Mouse (Mus musculus): ENCODE data around the gene Deaf1. TPM values are rescaled to one million over a fixed set of nuclear protein-coding genes. Genes with fewer than 3 reads are reported as not detected.

Gene Deaf1
- polyA plus RNA-seq, 1 experiment from 2014 or later, result 156 TPM

DNA sequence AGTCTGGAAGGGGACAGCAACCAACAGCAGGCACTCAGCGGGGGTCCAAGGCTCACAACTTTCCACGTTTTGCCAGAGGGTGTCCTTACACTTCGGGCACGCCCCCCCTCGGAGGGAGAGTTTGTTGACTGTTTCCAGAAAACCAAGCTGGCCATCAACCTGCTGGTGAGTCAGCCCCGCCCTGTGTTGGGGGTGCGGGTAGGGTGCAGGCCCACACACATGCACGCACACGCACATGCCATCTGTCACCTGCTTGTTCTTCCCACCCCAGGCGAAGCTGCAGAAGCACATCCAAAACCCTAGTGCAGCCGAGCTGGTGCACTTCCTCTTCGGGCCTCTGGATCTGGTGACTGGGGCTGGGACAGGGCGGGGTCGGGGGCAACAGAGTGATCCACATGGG lies 29.5 kb upstream of the Deaf1 start:
- Histone ChIP-seq H3K9me3 (no peaks in the 10 kb centered on the region), H3K4me3 (no peak overlapping the region), H3K27ac (replicated peaks) (no peak overlapping the region), H3K36me3 (no peaks in the 10 kb centered on the region), H3K4me1 (replicated peaks) (0 out of 2 replicates have a peak, but pooled peaks cover 5% of the 10 kb centered on the region), H3K9ac (no peak overlapping the region), H3K27me3 (peaks cover 22% of the 10 kb centered on the region), H3K4me2 (no peak overlapping the region)
- no peak for ATAC-seq (ENCODE audit: low read depth)
- whole genome bisulfite sequencing, result 76% methylated on average over 14 of the region's 14 CpGs

DNA sequence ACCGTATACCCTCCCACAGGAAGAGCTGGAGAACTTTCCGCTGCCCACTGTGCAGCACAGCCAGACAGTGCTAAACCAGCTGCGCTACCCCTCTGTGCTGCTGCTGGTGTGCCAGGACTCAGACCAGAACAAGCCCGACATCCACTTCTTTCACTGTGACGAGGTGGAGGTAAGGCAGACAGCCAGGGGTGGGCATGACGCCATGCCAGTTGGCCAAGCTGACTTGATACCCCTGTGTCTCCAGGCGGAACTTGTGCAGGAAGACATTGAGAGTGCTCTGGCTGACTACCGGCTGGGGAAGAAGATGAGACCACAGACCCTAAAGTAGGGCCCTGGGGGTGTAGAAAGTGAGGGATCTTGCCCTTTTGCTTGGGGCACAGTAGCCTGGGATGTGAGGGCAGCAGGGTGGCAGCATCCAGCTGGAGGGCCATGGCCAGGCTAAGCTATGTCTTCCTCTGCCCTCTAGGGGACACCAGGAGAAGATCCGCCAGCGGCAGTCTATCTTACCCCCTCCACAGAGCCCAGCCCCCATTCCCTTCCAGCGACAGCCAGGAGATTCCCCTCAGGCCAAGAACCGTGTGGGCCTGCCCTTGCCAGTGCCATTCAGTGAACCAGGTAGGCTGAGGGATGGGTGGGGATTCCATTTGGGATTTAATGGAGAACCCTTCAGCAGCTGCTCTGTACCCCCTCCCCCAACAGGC lies 28.3 kb upstream of the Deaf1 start:
- Histone ChIP-seq H3K4me3 (no peak overlapping the region), H3K4me2 (no peak overlapping the region), H3K27me3 (peaks cover 10% of the 10 kb centered on the region), H3K4me1 (replicated peaks) (0 out of 2 replicates have a peak, but pooled peaks cover 5% of the 10 kb centered on the region), H3K9me3 (no peaks in the 10 kb centered on the region), H3K36me3 (no peaks in the 10 kb centered on the region), H3K9ac (no peak overlapping the region), H3K27ac (replicated peaks) (no peak overlapping the region)
- ATAC-seq (ENCODE audit: low read depth), result no peak
- 58% methylated on average over 12 of the region's 12 CpGs for WGBS

DNA sequence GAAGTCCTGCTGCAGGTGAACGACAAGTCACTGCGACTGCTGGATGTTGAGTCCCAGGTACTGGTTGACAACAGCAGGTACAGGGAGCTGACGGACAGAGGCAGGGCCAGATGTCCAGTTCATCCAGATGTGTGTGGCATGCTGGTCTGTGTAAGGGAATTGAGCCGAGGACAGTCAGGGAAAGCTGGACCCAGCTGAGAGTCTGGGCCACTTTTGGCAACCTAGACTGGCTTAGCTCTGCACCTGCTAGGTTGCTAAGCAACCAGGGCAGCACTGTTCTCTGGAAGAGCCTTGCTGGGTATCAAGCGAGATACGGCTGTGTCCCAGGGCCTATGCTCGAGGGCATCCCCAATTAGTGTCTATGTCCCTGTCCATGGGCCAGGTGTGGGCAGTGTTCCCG lies 27.6 kb upstream of the Deaf1 start:
- H3K4me2 ChIP-seq, result no peak overlapping the region
- ATAC-seq (ENCODE audit: low read depth), result no peak; the same call in 1 of the 2 replicates
- H3K9me3 ChIP-seq, result no peaks in the 10 kb centered on the region
- 0 out of 2 replicates have a peak, but pooled peaks cover 5% of the 10 kb centered on the region for H3K4me1 ChIP-seq (replicated peaks)
- no peak overlapping the region for H3K27ac ChIP-seq (replicated peaks)
- peaks cover 3% of the 10 kb centered on the region for H3K27me3 ChIP-seq
- no peaks in the 10 kb centered on the region for H3K36me3 ChIP-seq
- no peak overlapping the region for H3K9ac ChIP-seq
- no peak overlapping the region for H3K4me3 ChIP-seq
- whole genome bisulfite sequencing, result 72% methylated on average over 8 of the region's 8 CpGs

DNA sequence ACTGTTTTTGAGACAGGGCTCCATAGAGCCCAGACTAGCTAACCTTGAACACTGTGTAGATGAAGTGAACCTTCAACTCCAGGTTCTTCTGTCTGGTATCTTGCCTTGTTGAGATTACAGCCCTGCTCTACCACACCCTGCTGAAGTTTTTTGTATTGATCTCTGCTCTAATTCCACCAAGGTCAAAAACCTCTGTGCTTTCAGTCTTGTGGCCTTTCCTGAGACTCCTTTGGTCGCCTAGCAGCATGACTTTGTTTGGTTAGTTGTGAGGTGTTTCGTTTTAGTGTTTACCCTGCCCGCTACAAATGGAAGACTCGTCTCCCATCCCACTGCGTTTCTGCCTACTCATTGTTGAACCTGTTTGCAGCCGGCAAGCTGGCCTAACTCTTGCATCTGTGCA lies 23.6 kb upstream of the Deaf1 start:
- Histone ChIP-seq H3K27me3 (no peaks in the 10 kb centered on the region), H3K4me2 (no peak overlapping the region), H3K9me3 (no peaks in the 10 kb centered on the region), H3K36me3 (no peaks in the 10 kb centered on the region), H3K4me1 (replicated peaks) (0 out of 2 replicates have a peak, but pooled peaks cover 5% of the 10 kb centered on the region), H3K27ac (replicated peaks) (no peak overlapping the region), H3K4me3 (no peak overlapping the region), H3K9ac (no peak overlapping the region)
- 75% methylated on average over 6 of the region's 6 CpGs for WGBS
- no peak for ATAC-seq (ENCODE audit: low read depth)

- Histone ChIP-seq H3K9me3 (no peaks in the 10 kb centered on the region), H3K4me1 (replicated peaks) (no peaks in the 10 kb centered on the region), H3K36me3 (no peaks in the 10 kb centered on the region), H3K9ac (no peak overlapping the region), H3K27me3 (no peaks in the 10 kb centered on the region; the same call in 1 of the 2 replicates), H3K27ac (replicated peaks) (no peak overlapping the region), H3K4me3 (no peak overlapping the region), H3K4me2 (no peak overlapping the region)
- 93% methylated on average over 5 of the region's 5 CpGs for WGBS
- ATAC-seq (ENCODE audit: low read depth), result no peak
Observed at GRCm38 (mm10) chr7:141344787-141345186, 17.3 kb upstream of the Deaf1 start.

- Histone ChIP-seq H3K4me1 (replicated peaks) (peaks cover 4% of the 10 kb centered on the region; the same call in 1 of the 2 replicates), H3K27ac (replicated peaks) (no peak overlapping the region), H3K27me3 (peaks cover under 1% of the 10 kb centered on the region), H3K36me3 (no peaks in the 10 kb centered on the region), H3K9me3 (no peaks in the 10 kb centered on the region), H3K4me3 (no peak overlapping the region), H3K4me2 (no peak overlapping the region), H3K9ac (no peak overlapping the region)
- 79% methylated on average over 7 of the region's 7 CpGs for WGBS
- ATAC-seq (ENCODE audit: low read depth), result no peak
Observed at GRCm38 (mm10) chr7:141343696-141344095, 16.2 kb upstream of the Deaf1 start.

GRCm38 (mm10) chr7:141343230-141343629 lies 15.7 kb upstream of the Deaf1 start:
- Histone ChIP-seq H3K4me3 (no peak overlapping the region), H3K9me3 (no peaks in the 10 kb centered on the region), H3K36me3 (no peaks in the 10 kb centered on the region), H3K27me3 (peaks cover 5% of the 10 kb centered on the region), H3K4me1 (replicated peaks) (peaks cover 9% of the 10 kb centered on the region; the same call in 1 of the 2 replicates), H3K9ac (no peak overlapping the region), H3K4me2 (no peak overlapping the region), H3K27ac (replicated peaks) (no peak overlapping the region)
- no peak for ATAC-seq (ENCODE audit: low read depth)
- 62% methylated on average over 2 of the region's 2 CpGs for WGBS

GRCm38 (mm10) chr7:141341689-141342226 lies 14.3 kb upstream of the Deaf1 start:
- H3K36me3 ChIP-seq, result no peaks in the 10 kb centered on the region
- H3K4me3 ChIP-seq, result no peak overlapping the region
- WGBS, result 80% methylated on average over 10 of the region's 10 CpGs
- H3K9me3 ChIP-seq, result no peaks in the 10 kb centered on the region
- ATAC-seq (ENCODE audit: low read depth), result no peak
- H3K9ac ChIP-seq, result no peak overlapping the region
- no peak overlapping the region for H3K4me2 ChIP-seq
- H3K27ac ChIP-seq (replicated peaks), result no peak overlapping the region
- peaks cover 11% of the 10 kb centered on the region; the same call in 1 of the 2 replicates for H3K4me1 ChIP-seq (replicated peaks)
- peaks cover 13% of the 10 kb centered on the region for H3K27me3 ChIP-seq

DNA sequence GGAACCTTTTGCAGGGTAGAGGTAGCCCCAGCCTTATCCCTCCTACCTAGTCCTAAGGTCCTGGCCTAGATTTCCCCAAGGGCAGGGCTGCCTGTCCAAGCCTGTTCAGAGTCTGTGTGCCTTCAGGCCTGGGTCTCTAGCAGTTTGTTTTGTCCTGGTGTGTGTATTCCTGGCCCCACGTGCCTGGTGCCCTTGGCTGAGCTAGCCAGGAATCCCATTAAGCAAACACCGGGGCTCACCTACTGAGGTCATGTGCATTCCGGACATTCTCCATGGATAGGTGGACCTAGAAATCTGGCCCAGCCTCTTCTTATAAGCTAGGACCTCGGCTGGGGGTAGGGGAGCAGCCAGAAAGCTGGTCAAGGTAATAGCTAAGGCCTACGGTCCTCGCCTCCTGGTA lies 13.0 kb upstream of the Deaf1 start:
- WGBS, result 76% methylated on average over 6 of the region's 6 CpGs
- no peaks in the 10 kb centered on the region for H3K9me3 ChIP-seq

GRCm38 (mm10) chr7:141340023-141340422 lies 12.5 kb upstream of the Deaf1 start:
- Histone ChIP-seq H3K36me3 (peaks cover 11% of the 10 kb centered on the region; the same call in 1 of the 2 replicates), H3K9ac (no peak overlapping the region), H3K4me3 (no peak overlapping the region), H3K9me3 (no peaks in the 10 kb centered on the region), H3K4me2 (no peak overlapping the region), H3K4me1 (replicated peaks) (peaks cover 11% of the 10 kb centered on the region; the same call in 1 of the 2 replicates), H3K27me3 (peaks cover 13% of the 10 kb centered on the region), H3K27ac (replicated peaks) (no peak overlapping the region)
- ATAC-seq (ENCODE audit: low read depth), result no peak
- WGBS, result 78% methylated on average over 7 of the region's 7 CpGs

More for the DNA sequence above, 13.0 kb upstream of the Deaf1 start:
- no peak overlapping the region for H3K27ac ChIP-seq (replicated peaks)
- peaks cover 9% of the 10 kb centered on the region; the same call in 1 of the 2 replicates for H3K36me3 ChIP-seq
- no peak for ATAC-seq (ENCODE audit: low read depth)
- H3K4me2 ChIP-seq, result no peak overlapping the region
- peaks cover 11% of the 10 kb centered on the region; the same call in 1 of the 2 replicates for H3K4me1 ChIP-seq (replicated peaks)
- peaks cover 13% of the 10 kb centered on the region for H3K27me3 ChIP-seq
- H3K9ac ChIP-seq, result no peak overlapping the region
- no peak overlapping the region for H3K4me3 ChIP-seq

DNA sequence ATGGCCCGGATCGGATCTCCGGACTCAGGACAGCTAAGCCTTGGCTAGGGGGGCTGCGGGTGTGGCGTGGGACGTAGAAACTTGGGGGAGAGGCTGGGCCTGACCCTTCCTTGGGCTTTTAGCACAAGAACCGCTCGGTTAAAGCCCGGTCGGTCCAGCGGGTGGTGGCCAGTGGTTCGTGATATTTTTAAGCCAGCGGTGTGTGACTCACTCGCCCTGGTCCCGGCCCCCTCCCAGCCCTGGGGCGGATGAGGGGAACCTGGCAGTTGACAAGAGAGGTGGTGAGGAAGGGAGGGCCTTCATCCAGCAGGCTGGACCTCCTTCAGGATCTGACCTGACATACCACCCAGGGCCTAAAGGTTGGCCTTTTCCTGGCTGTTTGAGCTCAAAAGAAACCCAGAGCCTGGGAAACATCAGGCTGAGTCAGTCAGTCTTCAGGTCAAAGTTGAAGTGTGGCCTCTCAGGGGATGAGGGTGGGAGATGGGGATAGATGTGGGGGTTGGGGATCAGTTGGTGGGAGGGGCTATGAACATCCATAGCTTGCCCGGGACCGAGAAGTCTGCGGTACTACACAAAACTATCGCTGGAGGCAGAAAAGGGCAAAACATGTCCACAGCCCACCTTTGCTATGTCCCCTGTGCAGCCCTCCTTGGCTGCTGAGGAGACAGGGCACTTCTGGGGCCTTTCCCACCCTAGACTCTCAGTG lies 11.9 kb upstream of the Deaf1 start:
- 43% methylated on average over 20 of the region's 20 CpGs for WGBS
- no peaks in the 10 kb centered on the region for H3K9me3 ChIP-seq
- 0 out of 2 replicates have a peak overlapping the region, but pooled peaks have one; percentile 35 for H3K9ac ChIP-seq

More for the DNA sequence above, 11.9 kb upstream of the Deaf1 start:
- ATAC-seq (ENCODE audit: low read depth), result no peak
- Histone ChIP-seq H3K27me3 (peaks cover 13% of the 10 kb centered on the region), H3K4me1 (replicated peaks) (peaks cover 11% of the 10 kb centered on the region; the same call in 1 of the 2 replicates), H3K27ac (replicated peaks) (no peak overlapping the region), H3K4me3 (no peak overlapping the region), H3K36me3 (peaks cover 17% of the 10 kb centered on the region), H3K4me2 (peak overlapping the region; percentile 37; the same call in 1 of the 2 replicates)
